Mouse (Mus musculus): ENCODE data around the gene Ppfibp1. TPM values are rescaled to one million over a fixed set of nuclear protein-coding genes. Genes with fewer than 3 reads are reported as not detected.

Gene Ppfibp1
- total RNA-seq, 2 experiments from 2014 or later, result 56.8 to 61.1 TPM

DNA sequence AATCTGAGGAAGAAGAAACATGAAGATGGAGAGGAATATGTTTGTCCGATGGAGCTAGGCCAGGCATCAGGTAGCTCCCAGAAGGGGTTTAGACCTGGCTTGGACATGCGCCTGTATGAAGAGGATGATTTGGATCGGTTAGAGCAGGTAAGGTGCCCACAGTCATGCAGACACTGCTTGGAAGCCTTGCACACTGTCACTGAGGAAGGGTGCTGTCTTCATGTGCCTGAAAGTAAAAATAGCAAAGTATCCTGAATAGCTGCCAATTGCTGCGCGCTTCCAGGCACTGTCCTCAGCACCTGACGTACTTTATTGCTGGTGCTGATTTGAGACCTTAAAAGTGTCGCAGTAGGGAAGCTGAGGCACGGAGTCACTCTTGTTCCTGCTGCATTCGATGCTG lies 141.3 kb downstream of the Ppfibp1 start:
- no peak for DNase-seq (ENCODE audit: low spot score in 2 of 2)

DNA sequence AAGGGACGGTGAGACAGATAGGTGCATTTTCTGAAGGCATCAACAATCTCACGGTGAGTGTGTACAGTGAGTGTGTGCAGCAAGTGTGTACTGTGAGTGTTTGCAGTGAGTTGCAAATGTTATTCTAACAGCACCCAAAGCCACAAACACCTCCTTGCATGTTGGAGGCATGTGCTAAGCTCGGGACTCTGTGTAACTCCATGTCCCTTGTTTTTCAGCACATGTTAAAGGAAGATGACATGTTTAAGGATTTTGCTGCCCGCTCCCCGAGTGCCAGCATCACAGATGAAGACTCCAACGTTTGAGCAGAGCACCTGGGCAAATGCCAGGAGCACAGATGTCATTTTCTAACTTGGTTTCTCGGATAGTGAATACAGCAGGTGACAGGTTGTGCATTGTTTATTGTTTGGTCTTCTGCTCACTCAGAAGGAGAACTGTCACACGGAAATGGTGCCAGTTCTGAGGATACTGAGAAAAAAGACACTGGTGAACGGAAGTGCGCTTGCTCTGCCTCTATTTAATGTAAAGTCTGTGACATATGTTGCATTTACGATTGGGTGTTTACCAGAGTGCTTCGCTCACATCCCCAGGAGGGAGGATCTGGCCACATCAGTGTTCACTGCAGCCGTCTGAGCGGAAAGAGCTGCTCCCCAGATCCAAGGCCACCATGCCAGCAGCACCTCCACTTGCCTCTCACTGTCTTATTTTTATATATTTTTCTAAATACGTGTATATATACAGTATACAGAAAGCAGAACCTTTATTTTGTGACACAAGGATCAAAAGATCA lies 142.0 kb downstream of the Ppfibp1 start:
- DNase-seq (ENCODE audit: low spot score in 2 of 2), result no peak

DNA sequence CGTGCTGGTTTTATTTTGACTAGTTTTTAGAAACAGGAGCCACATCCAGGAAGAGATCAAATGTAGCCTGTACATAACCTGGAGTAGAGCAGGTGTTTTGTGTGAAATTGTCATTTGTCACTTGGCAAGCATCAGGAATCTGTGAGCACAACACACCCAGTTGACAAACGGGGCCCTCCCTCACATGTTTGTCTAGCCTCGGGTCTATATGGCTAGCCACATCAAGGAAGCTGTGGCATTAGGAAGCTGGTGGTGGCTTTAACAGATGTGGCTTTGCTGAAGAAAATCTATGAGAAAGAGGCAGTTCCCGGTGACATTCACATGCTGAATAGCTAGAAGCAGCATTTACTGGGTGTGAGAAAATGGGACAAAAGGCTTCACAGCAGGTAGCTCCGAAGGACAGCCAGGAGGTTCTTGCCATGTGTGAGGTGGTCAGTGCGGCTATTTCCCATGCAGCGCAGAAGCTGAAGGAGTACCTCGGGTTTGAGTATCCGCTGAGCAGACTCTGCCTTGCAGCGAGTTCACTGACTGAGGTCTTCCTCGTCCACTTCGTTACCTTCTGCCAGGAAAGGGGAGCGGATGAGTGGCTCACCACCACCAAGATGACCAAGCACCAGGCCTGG lies 144.1 kb downstream of the Ppfibp1 start, which contains the start of gene Rep15:
Gene Rep15, plus strand, starts transcription at position 282 of the 623 bp plus-strand sequence.
- no peak for DNase-seq (ENCODE audit: low spot score in 2 of 2)

DNA sequence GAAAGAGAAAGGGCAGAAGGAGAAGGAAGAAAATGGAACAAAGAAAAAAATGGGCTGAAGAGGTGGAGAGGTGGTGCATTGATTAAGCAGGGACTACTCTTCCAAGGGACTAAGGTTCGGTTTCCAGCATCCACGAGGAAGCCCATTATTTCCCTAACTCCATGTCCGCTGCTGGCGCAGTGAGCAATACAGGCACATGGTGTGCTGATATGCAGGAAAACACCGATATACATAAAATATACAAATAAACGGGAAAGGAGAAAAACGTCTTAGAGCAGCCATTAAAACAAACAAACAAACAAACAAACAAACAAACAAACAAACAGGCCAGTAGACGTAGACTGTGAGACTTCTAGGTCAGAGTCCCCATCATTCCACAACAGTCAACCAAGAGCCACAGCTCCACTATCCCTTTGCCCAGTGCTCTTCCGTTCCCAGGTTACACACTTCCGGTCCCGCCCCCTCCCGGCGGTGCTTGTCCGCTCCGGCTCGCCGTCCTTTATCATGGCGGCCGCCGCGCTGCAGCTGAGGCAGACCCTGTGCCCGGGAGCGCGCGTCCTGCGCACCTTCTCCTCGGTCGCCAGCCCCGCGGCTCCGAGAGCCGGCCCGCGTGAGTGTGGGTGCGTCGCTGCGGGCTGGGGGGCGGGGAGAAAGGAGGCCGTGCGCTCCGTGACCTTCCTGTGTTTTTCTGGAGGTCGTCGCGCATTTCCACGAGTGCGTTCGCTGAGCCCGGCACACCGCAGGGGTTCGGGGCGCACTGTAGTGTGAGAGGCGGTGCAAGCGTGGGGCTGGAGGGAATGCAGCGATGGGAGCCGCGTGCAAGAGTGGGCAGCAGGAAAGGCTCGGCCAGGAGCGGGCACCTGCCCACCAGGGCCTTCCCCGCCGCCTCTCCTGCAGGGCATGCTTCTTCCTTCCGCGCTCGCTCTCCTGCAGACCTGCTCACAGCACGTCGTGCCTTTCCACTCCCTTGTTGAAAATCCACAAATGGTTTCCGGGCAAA lies 154.3 kb downstream of the Ppfibp1 start, which contains the start of gene Mrps35:
Gene Mrps35, plus strand, starts transcription at position 474 of the 1,000 bp plus-strand sequence.
- peak; percentile 81 to 90 for DNase-seq (ENCODE audit: low spot score in 2 of 2)

DNA sequence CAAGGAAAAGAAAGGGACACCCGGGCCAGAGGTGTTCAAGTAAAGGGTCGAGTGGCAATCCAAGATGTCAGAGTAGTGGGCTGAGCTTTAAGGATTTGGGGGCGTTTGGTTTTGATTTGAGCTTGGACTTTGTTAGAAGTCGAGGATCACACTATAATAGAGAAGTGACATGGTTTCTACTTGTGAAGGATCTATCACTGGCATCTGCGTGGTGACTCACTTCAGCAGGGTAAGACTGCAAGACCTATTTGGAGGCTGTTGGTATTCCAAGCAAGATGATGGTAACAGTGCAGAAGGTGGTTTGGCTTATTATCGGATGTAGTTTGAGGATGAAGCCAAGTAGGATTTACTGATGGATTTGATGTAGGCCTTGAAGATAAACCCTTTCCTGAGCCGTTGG lies 155.3 kb downstream of the Ppfibp1 start:
- no peak for DNase-seq (ENCODE audit: low spot score in 2 of 2)

DNA sequence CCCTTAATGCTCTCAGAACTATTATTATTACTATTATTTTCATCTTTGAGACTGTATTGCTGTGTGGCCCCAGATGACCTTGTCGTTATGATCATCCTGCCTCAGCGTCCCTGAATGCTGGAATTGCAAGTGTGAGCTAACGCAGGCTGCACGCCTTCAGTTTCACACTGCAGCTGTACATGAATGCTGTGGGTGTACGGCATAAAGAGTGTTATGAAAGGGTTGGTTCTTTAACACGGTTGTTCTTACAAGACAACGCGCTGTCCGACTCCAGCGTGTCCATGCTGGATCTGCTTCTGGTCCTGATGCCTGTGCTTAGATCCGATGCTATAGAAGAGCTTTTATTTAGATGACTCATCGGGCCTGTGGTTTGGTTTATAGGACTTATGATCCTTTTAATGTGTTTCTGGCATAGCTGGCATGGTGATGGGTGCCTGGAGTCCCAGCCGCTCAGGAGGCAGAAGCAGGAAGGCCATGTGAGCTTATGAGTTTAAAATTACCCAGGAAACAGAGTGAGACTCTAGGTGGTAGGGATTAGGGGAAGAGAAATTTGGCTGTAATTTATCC lies 161.0 kb downstream of the Ppfibp1 start:
- no peak for DNase-seq (ENCODE audit: low spot score in 2 of 2)

DNA sequence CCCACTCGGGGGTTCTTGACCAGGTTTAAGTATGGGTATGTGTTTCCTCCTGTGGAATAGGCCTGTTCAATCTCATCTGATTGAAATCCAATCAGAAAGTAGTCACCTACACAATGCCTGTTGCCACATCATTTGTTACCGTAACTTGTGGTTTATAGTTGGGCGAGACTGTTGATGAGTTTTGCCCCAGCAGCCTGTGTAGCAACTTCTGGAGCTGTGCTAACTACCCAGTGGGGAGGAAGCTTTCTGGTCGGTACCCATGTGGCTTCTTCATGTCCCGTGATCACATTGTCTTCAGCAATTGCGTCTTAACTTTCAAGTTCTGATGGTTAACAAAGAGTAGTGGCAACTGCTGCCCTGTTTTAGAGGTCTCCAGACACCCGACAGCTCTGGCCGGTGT lies 163.4 kb downstream of the Ppfibp1 start:
- no peak for DNase-seq (ENCODE audit: low spot score in 2 of 2)

DNA sequence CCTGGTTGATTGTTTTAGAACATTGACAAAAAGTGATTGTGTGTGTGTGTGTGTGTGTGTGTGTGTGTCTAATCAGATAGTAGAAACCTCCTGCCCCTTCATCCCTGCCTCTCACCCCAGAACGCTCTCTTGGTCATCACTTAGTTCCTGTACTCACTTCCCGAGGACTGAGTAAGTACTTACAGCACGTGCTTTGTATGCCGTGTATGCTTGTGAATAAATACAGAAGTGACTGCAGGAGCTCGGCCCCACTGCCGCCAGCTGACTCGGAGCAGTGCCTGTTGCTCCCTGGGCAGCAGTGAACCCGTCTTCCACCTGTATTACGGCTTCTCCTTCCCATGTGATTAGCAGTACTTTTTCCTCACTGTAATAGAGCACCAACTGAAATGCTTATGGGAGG lies 164.2 kb downstream of the Ppfibp1 start:
- no peak for DNase-seq (ENCODE audit: low spot score in 2 of 2)

DNA sequence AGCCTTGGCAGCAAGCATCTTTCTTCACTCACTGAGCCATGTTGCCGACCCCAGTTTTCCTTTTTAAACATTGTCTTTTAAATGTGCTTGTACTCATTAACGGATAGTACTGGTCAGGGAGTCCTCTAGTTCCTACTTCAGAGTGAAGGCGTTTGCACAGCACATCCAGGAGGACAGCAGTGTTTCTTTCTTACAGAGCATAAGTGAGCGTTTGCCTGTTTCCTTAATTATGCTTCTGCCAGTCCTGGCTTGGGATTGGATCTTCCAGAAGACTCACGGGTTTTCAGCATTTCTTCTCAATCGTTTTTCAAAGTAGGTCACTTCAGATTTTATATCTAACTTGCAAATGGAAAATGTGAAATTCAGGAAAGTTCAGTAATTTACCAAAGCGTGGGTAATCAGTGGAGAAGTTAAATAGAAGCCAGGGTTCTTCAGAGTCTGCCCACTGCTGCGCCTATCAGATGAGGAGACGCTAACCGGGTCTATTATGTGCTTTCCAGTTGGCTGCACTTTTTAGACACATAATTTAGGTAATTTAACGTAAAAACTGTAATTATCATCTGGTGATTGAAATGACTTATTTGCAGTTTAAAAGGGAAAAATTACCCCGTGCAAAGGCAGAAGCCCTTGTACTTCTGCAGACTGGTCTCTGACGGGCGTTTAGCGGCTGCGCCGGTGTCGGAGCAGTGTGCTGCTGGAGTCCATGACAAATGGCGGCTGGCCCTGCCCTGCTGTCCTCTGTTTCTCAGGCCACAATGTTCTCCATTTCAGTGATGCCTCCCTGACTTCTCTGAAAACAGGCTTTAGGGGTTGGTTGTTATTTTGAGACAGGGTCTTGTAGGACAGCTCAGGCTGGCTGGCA lies 165.7 kb downstream of the Ppfibp1 start:
- no peak for DNase-seq (ENCODE audit: low spot score in 2 of 2)

DNA sequence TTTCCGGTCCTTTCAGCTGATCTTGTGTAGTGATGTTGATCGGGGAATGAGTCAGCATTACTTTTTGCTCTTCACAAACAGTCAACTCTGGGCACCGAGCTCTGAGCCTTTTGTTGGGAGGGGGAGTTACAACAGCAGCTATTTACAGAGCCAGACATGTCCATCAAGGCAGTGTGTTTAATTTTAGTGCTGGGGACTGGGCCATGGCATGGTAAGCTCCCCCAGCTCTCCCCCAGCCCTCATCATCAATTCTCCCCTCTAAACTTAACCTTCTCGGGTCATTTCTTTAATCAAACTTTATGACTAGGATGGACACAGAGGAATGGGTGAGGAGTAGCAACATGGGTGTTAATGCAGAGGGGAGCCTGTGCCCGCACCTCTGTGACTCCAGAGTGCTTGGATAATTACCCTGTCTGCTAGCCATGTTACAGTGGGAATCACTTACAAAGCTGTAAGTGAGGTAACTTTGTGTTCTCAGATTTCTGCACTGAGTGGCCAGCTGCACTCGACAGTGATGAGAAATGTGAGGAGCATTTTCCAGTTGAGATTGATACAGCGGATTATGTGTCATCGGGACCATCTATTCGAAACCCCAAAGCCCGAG lies 167.2 kb downstream of the Ppfibp1 start:
- DNase-seq (ENCODE audit: low spot score in 2 of 2), result no peak

DNA sequence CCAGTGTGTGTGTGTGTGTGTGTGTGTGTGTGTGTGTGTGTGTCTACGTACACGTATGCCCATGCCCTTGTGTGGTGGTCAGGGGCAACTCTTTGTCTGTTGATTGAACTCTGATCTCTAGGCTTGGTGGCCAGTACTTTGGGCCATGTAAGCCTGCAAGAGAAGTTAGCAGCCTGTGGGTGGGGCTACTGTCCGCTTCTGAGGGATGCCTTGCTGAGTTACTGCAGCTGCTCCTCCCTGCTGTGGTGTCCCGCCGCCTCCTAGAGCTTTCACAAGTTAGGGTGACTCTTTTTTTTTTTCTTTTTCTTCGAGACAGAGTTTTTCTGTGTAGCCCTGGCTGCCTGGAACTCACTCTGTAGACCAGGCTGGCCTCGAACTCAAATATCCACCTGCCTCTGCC lies 171.0 kb downstream of the Ppfibp1 start:
- DNase-seq (ENCODE audit: low spot score in 2 of 2), result no peak

DNA sequence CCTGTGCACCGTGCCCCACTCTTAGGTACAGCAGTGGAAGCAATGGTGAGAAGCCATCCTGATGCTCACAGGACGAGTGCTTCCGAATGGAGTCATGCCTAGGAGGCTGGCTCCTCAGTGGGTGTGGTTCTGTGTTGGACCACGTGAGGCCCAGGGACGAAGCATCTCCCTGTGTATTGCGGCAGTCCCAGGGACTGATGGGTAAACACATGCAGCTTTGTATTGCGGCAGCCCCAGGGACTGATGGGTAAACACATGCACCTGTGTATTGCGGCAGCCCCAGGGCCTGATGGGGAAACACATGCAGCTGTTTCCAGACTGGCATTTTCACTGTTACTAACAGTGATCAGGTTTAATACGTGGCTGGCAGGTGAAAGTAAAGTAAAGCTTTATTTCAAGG lies 173.3 kb downstream of the Ppfibp1 start:
- no peak for DNase-seq (ENCODE audit: low spot score in 2 of 2)

DNA sequence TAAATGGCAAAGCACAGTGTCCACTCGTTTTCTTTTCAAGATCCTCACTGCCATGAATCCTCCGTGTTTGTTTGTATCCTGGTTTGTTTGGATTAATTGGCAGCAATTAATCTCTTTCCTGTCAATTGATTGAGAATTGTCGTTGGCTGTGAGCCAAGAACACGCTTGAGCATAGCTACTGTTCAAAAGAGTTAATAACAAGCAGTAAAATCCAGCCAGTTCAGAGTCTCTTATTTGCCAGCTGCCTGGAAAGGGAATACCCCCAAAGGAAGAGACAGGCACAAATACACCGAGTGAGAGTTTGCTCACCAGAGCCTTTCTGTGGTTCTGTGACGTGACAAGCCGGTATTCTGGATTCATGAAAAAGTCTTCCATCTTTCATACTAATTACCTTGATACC lies 173.7 kb downstream of the Ppfibp1 start:
- no peak for DNase-seq (ENCODE audit: low spot score in 2 of 2)

DNA sequence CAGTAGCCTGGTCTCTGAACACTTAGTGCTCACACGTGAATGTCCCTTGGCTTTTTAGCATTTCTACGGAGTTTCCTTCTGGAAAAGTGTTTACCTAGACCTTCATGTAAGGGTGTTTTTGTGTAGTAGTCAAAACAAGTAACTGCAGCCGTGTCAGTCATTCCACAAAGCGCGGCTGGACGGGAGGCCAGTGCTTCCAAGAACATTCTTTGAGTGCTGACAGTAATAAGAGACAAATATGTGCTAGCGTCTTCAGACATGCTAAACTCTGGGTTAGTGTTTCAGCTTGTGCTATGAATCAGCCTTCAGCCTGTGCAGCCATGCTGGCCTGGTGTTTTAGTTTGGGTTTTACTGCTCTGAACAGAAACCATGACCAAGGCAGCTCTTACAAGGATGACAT lies 174.4 kb downstream of the Ppfibp1 start:
- no peak for DNase-seq (ENCODE audit: low spot score in 2 of 2)

DNA sequence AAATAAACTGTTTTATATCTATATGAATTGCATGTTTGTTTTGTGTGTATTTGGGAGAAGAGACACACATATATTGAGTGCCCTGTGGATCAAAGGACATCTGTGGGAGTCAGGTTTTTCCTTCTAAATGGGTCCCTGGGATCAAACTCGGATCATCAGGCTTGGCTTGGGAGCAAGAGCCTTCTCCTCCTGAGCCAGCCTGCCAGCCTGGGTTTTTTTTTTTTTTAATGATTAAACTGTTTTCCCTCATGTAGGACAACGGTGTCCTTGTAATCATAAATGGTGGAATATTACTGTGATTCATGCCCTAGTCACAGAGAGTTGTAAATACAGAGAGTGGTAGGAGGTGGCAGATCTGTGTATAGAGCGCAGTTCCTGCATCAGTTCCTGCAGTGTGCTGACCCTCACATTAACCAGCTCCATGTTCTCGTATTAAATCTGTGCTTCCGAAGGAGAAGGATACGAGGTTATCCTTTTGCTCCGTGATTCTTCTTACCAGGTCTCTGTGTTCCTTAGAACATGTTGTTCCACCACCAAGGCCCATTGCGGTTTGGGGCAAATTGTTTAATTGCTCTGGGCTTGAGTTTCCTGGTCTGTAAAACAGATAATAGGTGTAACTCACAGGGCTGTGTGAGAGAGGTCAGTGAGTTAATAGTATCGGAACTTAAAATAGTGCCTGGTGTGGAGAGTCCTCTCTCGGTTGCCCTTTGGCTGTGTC lies 176.1 kb downstream of the Ppfibp1 start:
- no peak for DNase-seq (ENCODE audit: low spot score in 2 of 2)

DNA sequence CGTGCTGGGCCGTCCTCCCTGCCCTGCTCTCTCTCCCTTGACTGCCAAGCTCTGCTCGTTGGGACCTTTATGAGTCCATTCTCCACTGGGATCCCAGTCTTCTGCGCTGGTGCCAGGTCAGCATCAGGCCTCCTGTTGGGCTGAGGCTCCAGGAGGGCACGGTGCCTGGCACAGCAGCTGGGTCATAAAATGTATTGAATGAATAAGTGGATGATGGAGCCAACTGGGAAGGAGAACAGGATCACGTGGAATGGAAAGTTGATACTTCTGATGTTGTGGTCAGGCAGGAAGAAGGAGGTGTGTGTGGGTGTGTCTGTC lies 176.6 kb downstream of the Ppfibp1 start:
- no peak for DNase-seq (ENCODE audit: low spot score in 2 of 2)

DNA sequence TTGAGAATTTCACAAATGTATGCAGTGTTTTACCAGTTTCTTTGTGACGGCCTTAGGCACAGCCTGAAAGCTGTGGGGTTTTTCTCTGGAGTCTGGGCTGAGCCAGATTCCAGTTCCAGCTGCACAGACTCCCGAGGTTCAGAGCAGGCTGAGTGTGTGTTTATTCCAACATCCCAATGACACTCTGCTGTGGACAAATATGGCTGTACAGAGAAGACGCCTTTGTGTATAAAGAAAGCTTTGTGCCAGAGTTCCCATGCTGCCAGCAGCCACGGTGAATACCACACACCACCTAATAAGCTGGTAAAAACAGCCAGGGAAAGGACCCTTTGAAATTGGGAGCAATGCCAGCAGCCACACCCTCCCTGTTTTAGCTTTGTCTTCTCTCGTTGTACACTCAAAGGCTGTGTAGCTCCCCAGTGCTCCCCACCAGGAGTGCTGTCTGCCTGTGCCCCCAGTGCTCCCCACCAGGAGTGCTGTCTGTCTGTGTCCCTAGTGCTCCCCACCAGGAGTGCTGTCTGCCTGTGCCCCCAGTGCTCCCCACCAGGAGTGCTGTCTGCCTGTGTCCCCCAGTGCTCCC lies 187.6 kb downstream of the Ppfibp1 start:
- DNase-seq (ENCODE audit: low spot score in 2 of 2), result no peak

DNA sequence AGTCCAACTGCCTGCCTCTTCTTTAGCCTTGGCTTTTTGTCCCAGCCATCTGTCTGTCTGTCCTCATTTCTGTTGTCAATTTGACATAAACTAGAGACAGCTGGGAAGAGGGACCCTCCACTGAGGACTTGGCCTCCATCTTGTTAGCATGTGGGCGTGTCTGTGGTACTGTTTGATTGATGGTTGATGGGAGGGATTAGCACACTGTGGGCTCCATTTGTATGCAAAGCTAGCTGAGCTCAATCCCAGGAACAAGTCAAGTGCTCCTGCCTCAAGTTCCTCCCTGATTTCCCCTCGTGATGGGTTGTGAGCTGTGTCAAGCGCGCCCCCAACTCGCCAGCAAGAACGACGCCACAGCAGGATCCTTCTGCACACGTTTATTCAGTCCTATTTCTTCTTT lies 188.6 kb downstream of the Ppfibp1 start:
- no peak for DNase-seq (ENCODE audit: low spot score in 2 of 2)

DNA sequence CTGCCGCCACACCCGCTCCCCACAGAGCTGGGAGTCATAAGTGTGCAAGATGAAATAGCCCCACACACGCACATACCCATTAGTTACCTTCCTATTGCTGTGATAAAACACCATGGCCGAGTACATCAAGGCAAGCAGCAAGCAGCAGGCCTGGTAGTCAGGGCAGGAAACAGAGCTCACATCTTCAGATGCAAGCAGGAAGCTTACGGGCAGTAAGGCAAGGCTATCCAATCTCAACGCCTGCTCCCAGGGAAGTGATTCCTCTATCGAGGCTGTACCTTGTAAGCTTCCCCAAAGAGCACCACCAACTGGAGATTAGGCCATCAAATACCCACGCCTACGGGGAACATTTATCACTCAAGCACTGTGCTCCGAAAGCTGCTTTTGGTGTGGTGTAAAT lies 191.6 kb downstream of the Ppfibp1 start:
- no peak for DNase-seq (ENCODE audit: low spot score in 2 of 2)

All from layer of hippocampus, postnatal 14 days (tissue).